Mouse (Mus musculus) midbrain, embryonic 16.5 days (tissue): ENCODE data around the gene Rab4b. TPM values are rescaled to one million over a fixed set of nuclear protein-coding genes. Genes with fewer than 3 reads are reported as not detected.

Experiments
- ATAC-seq: fragments of 200-750 bp; cut with Nextera tagmentation; 2 replicates; pipeline ENCODE4 v1.8.0; 2017; ENCODE audit warnings: moderate TSS enrichment
- H3K27ac ChIP-seq: fragments of 300-500 bp; sonication (generic); 2 replicates; pipeline ENCODE4 v1.5.1; 2014; ENCODE audit warnings: mild to moderate bottlenecking, low read length, mixed read lengths
- H3K27me3 ChIP-seq: fragments of 300-500 bp; sonication (generic); 2 replicates; pipeline ENCODE4 v1.6.1; 2014; ENCODE audit warnings: low read depth, low read length, mixed read lengths; ENCODE audit not compliant: control insufficient read depth, insufficient read depth
- H3K36me3 ChIP-seq: fragments of 300-500 bp; sonication (generic); 2 replicates; pipeline ENCODE4 v1.6.1; 2014; ENCODE audit warnings: mild to moderate bottlenecking, low read length, moderate library complexity, mixed read lengths; ENCODE audit not compliant: control insufficient read depth, insufficient read depth
- H3K4me1 ChIP-seq: fragments of 300-500 bp; sonication (generic); 2 replicates; pipeline ENCODE4 v1.6.1; 2014; ENCODE audit warnings: mild to moderate bottlenecking, low read length, mixed read lengths; ENCODE audit not compliant: control insufficient read depth, insufficient read depth
- H3K4me2 ChIP-seq: fragments of 300-500 bp; sonication (generic); 2 replicates; pipeline ENCODE4 v1.6.1; 2014; ENCODE audit warnings: mild to moderate bottlenecking, low read length, mixed read lengths
- H3K4me3 ChIP-seq: fragments of 300-500 bp; sonication (generic); 2 replicates; pipeline ENCODE4 v1.5.1; 2014; ENCODE audit warnings: low read depth, mild to moderate bottlenecking, low read length, moderate library complexity, mixed read lengths
- H3K9ac ChIP-seq: fragments of 300-500 bp; sonication (generic); 2 replicates; pipeline ENCODE4 v1.6.1; 2014; ENCODE audit warnings: low read depth, low read length, mixed read lengths
- H3K9me3 ChIP-seq: fragments of 300-500 bp; sonication (generic); replicated peaks from 2 replicates; pipeline ENCODE4 v1.6.1; 2014; ENCODE audit warnings: mild to moderate bottlenecking, low read length, mixed read lengths; ENCODE audit not compliant: control insufficient read depth, poor library complexity, severe bottlenecking
- WGBS: fragments of 180-500 bp; shearing (Covaris S2); extraction: QIAGEN DNeasy Blood & Tissue Kit; methylation state at CpG from one replicate; pipeline ENCODE4 v1.1.7; 2014; 5-methylcytosine and 5-hydroxymethylcytosine counted together
- polyA plus RNA-seq: library from polyadenylated mRNA; unstranded; fragments of >200 nt; fragmentation: Nextera tagmentation; extraction: Ambion mirVana; gene quantifications from 2 replicates; pipeline ENCODE4 v1.2.1, GENCODE M21; 2015

Rab4b gene
- polyA plus RNA-seq, 1 experiment from 2014 or later: 104 TPM

GRCm38 (mm10) chr7:27159882-27160281 is 18.8 kb downstream of the Rab4b start:
- Histone ChIP-seq H3K27ac (peak overlapping the region; percentile 54), H3K4me3 (no peak overlapping the region), H3K4me2 (0 out of 2 replicates have a peak overlapping the region, but pooled peaks have one; percentile 1), H3K4me1 (peaks cover 51% of the 10 kb centered on the region), H3K27me3 (no peaks in the 10 kb centered on the region), H3K36me3 (peaks cover 23% of the 10 kb centered on the region), H3K9me3 (no peaks in the 10 kb centered on the region), H3K9ac (no peak overlapping the region)
- 20% methylated on average over 8 of the region's 8 CpGs for whole genome bisulfite sequencing
- ATAC-seq: peak; percentile 85

DNA sequence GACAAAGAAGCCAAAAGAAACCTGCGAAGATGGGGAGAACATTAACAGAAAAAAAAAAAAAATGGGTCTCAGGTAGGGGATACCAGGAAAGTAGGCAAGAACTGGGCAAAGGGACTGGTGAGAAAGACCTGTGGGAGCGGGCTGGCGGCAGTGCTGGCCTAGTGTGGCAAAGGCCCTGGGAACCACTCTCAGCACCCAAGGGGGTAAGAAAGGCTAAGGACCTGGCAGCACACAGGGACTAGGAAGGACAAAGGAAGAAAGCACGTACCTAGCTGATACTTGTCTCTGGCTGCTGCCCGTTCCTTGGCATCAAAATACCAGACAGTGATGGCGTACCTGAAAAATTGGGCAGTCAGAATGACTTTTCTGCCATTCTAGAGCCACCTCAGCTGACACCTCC is 19.4 kb downstream of the Rab4b start:
- WGBS: 89% methylated on average over 6 of the region's 6 CpGs

DNA sequence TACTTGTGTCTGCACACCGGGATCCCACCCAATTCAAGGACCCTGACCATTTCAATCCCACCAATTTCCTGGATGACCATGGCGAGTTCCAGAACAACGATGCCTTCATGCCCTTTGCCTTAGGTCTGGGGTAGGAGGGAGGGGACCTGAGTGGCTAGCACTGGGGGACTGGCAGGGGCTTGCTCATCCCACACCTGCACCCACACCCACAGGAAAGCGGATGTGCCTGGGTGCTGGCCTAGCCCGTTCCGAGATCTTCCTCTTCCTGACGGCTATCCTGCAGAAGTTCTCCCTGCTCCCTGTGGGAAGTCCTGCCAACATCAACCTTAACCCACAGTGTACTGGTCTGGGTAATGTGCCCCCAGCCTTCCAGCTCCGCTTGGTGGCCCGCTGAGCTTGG is 20.5 kb downstream of the Rab4b start:
- Histone ChIP-seq H3K4me2 (no peak overlapping the region), H3K27ac (no peak overlapping the region), H3K9ac (no peak overlapping the region), H3K27me3 (no peaks in the 10 kb centered on the region), H3K36me3 (peaks cover 17% of the 10 kb centered on the region), H3K4me1 (peaks cover 34% of the 10 kb centered on the region), H3K4me3 (no peak overlapping the region), H3K9me3 (no peaks in the 10 kb centered on the region)
- ATAC-seq: no peak
- 97% methylated on average over 9 of the region's 9 CpGs for WGBS

More for the DNA sequence above, 19.4 kb downstream of the Rab4b start:
- Histone ChIP-seq H3K27ac (no peak overlapping the region), H3K9me3 (no peaks in the 10 kb centered on the region), H3K4me3 (no peak overlapping the region), H3K4me1 (peaks cover 44% of the 10 kb centered on the region), H3K4me2 (no peak overlapping the region), H3K9ac (no peak overlapping the region), H3K27me3 (no peaks in the 10 kb centered on the region), H3K36me3 (peaks cover 17% of the 10 kb centered on the region)
- ATAC-seq: no peak

DNA sequence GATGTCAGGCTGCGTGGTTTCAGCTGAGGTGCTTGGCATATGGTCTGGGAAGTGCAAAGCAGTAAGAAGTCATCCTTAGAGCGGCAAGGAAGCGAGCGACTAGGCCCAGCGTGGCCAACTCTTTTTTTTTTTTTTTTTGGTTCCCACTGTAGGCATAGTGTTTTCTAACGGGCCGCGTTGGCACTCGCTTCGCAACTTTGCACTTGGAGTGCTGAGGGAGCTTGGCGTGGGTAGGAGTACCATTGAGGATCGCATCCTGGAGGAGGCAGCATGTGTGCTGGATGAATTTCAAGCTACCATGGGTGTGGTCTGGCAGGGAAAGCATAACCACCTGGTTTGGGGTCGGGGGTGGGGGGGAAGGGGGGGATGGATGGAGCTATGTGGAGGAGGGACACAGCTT is 22.7 kb downstream of the Rab4b start:
- ATAC-seq: no peak
- H3K27me3 ChIP-seq: no peaks in the 10 kb centered on the region
- H3K4me2 ChIP-seq: no peak overlapping the region
- no peak overlapping the region for H3K4me3 ChIP-seq
- no peak overlapping the region for H3K27ac ChIP-seq
- 84% methylated on average over 13 of the region's 13 CpGs for WGBS
- no peak overlapping the region for H3K9ac ChIP-seq
- peaks cover 12% of the 10 kb centered on the region for H3K4me1 ChIP-seq
- H3K9me3 ChIP-seq: no peaks in the 10 kb centered on the region
- H3K36me3 ChIP-seq: peaks cover 17% of the 10 kb centered on the region

DNA sequence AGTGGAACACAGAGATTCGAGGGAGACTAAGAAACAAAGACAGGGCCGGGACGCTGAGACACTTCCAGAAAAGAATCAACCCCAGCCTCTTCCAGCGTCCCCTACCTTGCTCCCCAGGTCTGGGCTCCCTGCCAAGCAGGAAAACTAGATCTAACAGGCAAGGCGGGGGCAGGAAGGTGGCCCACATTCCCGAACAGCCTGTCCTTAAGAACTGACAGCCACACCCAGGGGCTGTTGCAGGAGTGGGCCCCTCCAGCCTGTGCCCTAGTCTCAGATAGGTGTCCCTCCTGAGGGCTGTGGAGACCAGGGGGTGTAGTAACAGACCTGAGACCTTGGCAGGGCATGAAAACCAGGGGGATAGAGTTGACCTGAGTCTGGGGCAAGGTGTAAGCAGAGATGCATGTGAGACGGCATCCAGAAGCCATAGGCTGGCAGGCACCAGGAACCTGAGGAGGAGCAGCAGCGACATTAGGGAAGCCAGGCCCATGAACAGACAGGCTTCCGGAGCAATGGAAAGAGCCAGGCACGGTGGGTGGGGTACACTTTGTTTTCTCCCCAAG is 25.4 kb downstream of the Rab4b start, which contains the start of gene Cyp2t4:
Gene Cyp2t4 (plus strand): TSS at position 510 of the 560 bp plus-strand sequence.
- peaks cover 11% of the 10 kb centered on the region for H3K36me3 ChIP-seq
- H3K4me1 ChIP-seq: no peaks in the 10 kb centered on the region
- WGBS: 82% methylated on average over 10 of the region's 10 CpGs
- ATAC-seq: no peak
- H3K27ac ChIP-seq: no peak within 1 kb of the TSS
- H3K9ac ChIP-seq: no peak within 1 kb of the TSS
- H3K9me3 ChIP-seq: no peaks in the 10 kb centered on the region
- H3K27me3 ChIP-seq: no peaks in the 10 kb centered on the region
- H3K4me2 ChIP-seq: no peak within 1 kb of the TSS
- H3K4me3 ChIP-seq: no peak within 1 kb of the TSS

GRCm38 (mm10) chr7:27136410-27136996 is 42.2 kb downstream of the Rab4b start:
- Histone ChIP-seq H3K27ac (no peak overlapping the region), H3K36me3 (no peaks in the 10 kb centered on the region), H3K9me3 (no peaks in the 10 kb centered on the region), H3K9ac (no peak overlapping the region), H3K4me1 (no peaks in the 10 kb centered on the region), H3K4me3 (no peak overlapping the region), H3K4me2 (no peak overlapping the region), H3K27me3 (no peaks in the 10 kb centered on the region)
- WGBS: 56% methylated on average over 8 of the region's 8 CpGs
- ATAC-seq: no peak

DNA sequence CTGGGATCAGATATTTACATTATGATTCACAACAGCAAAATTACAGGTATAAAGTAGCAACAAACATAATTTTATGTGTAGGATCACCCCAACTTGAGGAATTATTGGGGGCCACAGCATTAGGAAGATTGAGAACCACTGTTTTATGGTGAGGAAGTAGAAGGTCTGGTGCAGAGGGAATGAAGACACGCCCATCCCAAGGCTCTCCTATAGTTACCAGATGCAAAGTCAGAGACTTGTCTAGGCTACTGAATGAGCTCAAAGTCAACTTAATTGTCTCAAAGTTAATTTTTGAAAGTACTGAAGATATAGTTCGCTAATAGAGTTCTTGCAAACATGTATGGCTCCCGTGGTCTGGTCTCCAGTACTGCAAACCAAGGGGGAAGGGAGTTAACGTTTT is 44.9 kb downstream of the Rab4b start:
- no peaks in the 10 kb centered on the region for H3K4me1 ChIP-seq
- H3K9me3 ChIP-seq: no peaks in the 10 kb centered on the region
- no peak for ATAC-seq
- no peaks in the 10 kb centered on the region for H3K27me3 ChIP-seq
- no peak overlapping the region for H3K4me3 ChIP-seq
- H3K27ac ChIP-seq: no peak overlapping the region
- WGBS: 86% methylated on average over 4 of the region's 4 CpGs
- H3K4me2 ChIP-seq: no peak overlapping the region
- H3K9ac ChIP-seq: no peak overlapping the region
- no peaks in the 10 kb centered on the region for H3K36me3 ChIP-seq

DNA sequence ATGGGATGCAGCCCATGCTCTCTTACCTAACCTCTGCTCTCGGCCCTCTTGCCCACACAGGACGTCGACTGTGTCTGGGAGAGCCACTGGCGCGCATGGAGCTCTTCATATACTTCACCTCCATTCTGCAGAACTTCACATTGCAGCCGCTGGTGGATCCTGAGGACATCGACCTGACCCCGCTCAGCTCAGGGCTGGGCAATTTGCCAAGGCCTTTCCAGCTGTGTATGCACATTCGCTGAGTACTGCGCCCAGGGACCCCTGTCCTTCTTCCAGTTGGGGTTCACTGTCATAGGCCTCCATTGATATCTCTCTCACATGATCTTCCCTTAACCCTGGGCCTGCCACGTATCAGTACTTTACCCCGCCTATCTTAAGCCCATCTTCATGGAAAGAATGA is 45.5 kb downstream of the Rab4b start:
- no peaks in the 10 kb centered on the region for H3K9me3 ChIP-seq
- H3K9ac ChIP-seq: no peak overlapping the region
- H3K4me1 ChIP-seq: no peaks in the 10 kb centered on the region
- no peak overlapping the region for H3K4me3 ChIP-seq
- H3K27ac ChIP-seq: no peak overlapping the region
- no peaks in the 10 kb centered on the region for H3K27me3 ChIP-seq
- ATAC-seq: no peak
- H3K4me2 ChIP-seq: no peak overlapping the region
- WGBS: 71% methylated on average over 12 of the region's 12 CpGs
- no peaks in the 10 kb centered on the region for H3K36me3 ChIP-seq

DNA sequence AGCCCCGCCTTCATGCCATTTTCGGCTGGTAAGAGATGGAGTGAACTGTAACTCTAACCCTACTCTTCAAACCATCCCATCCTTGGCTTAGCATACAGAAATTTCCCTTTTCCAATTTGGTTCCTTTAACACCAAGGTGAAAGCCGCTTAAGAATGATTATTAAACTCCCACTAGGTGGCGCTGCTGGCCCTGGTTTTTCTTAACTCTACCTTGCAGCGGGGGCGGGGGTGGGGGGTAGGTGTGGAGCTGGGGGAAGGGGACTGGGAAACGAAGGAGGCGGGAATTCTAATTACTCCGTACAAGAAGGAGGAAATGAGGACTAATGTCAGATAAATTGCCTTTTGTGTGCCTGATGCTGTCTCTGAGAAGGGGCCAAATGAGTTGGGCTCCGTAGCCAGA is 46.1 kb downstream of the Rab4b start:
- Histone ChIP-seq H3K9me3 (no peaks in the 10 kb centered on the region), H3K4me2 (no peak overlapping the region), H3K36me3 (no peaks in the 10 kb centered on the region), H3K4me3 (no peak overlapping the region), H3K9ac (no peak overlapping the region), H3K4me1 (no peaks in the 10 kb centered on the region), H3K27ac (no peak overlapping the region), H3K27me3 (no peaks in the 10 kb centered on the region)
- WGBS: 16% methylated on average over 10 of the region's 10 CpGs
- no peak for ATAC-seq
